Mouse (Mus musculus) hindbrain, embryonic 16.5 days (tissue): ENCODE results near the gene Actr6. TPM values are rescaled to one million over a fixed set of nuclear protein-coding genes. Genes with fewer than 3 reads are reported as not detected.
"Not testable (repeated sequence)": the region's sequence is repeated elsewhere in the genome, so short reads cannot be mapped to it uniquely, and the experiment has no call there.

Experiments
- ATAC-seq: fragments of 200-750 bp; cut with Nextera tagmentation; 2 replicates; pipeline ENCODE4 v1.8.0; 2017; ENCODE audit warnings: moderate TSS enrichment, moderate library complexity
- H3K27ac ChIP-seq: fragments of 300-500 bp; sonication (generic); 2 replicates; pipeline ENCODE4 v1.5.1; 2014; ENCODE audit warnings: low read depth, mild to moderate bottlenecking, control low read depth, low read length, moderate library complexity
- H3K27me3 ChIP-seq: fragments of 300-500 bp; sonication (generic); replicated peaks from 2 replicates; pipeline ENCODE4 v1.6.1; 2014; ENCODE audit warnings: low read length; ENCODE audit not compliant: control insufficient read depth, insufficient read depth
- H3K36me3 ChIP-seq: fragments of 300-500 bp; sonication (generic); 2 replicates; pipeline ENCODE4 v1.6.1; 2014; ENCODE audit warnings: mild to moderate bottlenecking, low read length, moderate library complexity, mixed read lengths; ENCODE audit not compliant: control insufficient read depth, insufficient read depth
- H3K4me1 ChIP-seq: fragments of 300-500 bp; sonication (generic); 2 replicates; pipeline ENCODE4 v1.6.1; 2014; ENCODE audit warnings: low read depth, low read length; ENCODE audit not compliant: control insufficient read depth, insufficient read depth
- H3K4me2 ChIP-seq: fragments of 300-500 bp; sonication (generic); 2 replicates; pipeline ENCODE4 v1.6.1; 2014; ENCODE audit warnings: mild to moderate bottlenecking, low read length, control low read depth, moderate library complexity
- H3K4me3 ChIP-seq: fragments of 300-500 bp; sonication (generic); 2 replicates; pipeline ENCODE4 v1.5.1; 2014; ENCODE audit warnings: mild to moderate bottlenecking, low read length, control low read depth, moderate library complexity
- H3K9ac ChIP-seq: fragments of 300-500 bp; sonication (generic); 2 replicates; pipeline ENCODE4 v1.6.1; 2014; ENCODE audit warnings: low read depth, mild to moderate bottlenecking, control low read depth, low read length, moderate library complexity
- H3K9me3 ChIP-seq: fragments of 300-500 bp; sonication (generic); 2 replicates; pipeline ENCODE4 v1.6.1; 2014; ENCODE audit warnings: mild to moderate bottlenecking, low read length, moderate library complexity; ENCODE audit not compliant: control insufficient read depth
- WGBS: fragments of 180-500 bp; shearing (Covaris S2); extraction: QIAGEN DNeasy Blood & Tissue Kit; methylation state at CpG from one replicate; pipeline ENCODE4 v1.1.7; 2014; 5-methylcytosine and 5-hydroxymethylcytosine counted together
- polyA plus RNA-seq: library from polyadenylated mRNA; unstranded; fragments of >200 nt; fragmentation: Nextera tagmentation; extraction: Ambion mirVana; gene quantifications from 2 replicates; pipeline ENCODE4 v1.2.1, GENCODE M21; 2015

Gene Actr6
- polyA plus RNA-seq, 1 experiment from 2014 or later: 60.1 TPM

DNA sequence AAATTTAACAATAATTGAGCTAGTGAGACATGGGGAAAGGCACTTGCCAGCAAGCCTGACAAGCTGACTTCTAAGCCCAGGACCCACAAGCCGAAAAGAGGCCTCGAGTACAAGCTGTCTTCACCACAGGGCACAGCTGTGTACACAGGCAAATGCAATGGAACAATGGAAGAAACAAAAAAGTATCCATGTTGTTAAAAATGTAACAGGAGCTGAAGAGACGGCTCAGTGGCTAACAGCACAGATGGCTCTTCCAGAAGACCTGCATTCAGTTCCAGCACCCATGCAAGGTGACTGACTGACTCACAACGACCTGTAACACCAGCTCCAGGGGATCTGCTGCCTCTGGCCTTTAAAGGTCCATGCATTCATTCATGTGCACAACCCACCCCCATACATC, 55.5 kb downstream of the Actr6 start:
- Histone ChIP-seq H3K36me3 (no peaks in the 10 kb centered on the region), H3K27ac (no peak overlapping the region), H3K9me3 (no peaks in the 10 kb centered on the region), H3K4me1 (no peaks in the 10 kb centered on the region), H3K9ac (no peak overlapping the region), H3K4me2 (no peak overlapping the region), H3K4me3 (no peak overlapping the region), H3K27me3 (no peaks in the 10 kb centered on the region)
- WGBS: 42% methylated on average over 4 of the region's 4 CpGs
- no peak; the same call in 1 of the 2 replicates for ATAC-seq

DNA sequence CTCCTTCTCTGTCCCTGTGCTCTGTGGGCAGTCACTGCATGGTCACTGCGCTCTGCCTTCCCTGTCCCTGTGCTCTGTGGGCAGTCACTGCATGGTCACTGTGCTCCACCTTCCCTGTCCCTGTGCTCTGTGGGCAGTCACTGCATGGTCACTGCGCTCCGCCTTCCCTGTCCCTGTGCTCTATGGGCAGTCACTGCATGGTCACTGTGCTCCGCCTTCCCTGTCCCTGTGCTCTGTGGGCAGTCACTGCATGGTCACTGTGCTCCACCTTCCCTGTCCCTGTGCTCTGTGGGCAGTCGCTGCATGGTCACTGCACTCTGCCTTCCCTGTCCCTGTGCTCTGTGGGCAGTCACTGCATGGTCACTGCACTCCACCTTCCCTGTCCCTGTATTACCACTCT, 61.7 kb downstream of the Actr6 start:
- H3K9ac ChIP-seq, H3K9me3 ChIP-seq, H3K4me3 ChIP-seq, ATAC-seq, H3K4me1 ChIP-seq, H3K27me3 ChIP-seq, H3K4me2 ChIP-seq, H3K36me3 ChIP-seq, H3K27ac ChIP-seq: not testable (repeated sequence)
- 98% methylated on average over 5 of the region's 5 CpGs for WGBS

DNA sequence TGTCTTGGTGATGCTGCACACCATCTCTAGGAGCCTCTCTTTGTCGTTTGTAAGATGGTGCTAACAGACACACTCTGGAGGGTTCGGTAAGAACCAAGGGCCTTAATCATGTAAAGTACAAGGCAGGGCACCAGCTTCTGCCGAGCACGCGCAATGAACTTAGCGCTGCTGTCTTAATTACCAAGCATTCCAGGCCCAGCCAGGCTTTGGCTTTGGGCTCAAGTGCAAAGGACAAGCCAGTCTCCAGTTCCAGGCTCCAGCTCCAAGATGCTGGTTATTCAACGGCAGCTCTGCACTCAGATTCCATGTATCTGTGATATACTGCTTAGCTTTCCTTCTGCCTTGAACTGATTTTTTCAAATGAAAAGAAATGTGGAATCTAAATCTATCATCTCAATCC, 64.5 kb downstream of the Actr6 start:
- Histone ChIP-seq H3K9ac (no peak overlapping the region), H3K4me2 (no peak overlapping the region), H3K9me3 (no peaks in the 10 kb centered on the region), H3K36me3 (no peaks in the 10 kb centered on the region; the same call in 1 of the 2 replicates), H3K4me3 (no peak overlapping the region), H3K4me1 (no peaks in the 10 kb centered on the region), H3K27me3 (no peaks in the 10 kb centered on the region), H3K27ac (no peak overlapping the region)
- ATAC-seq: no peak
- WGBS: 87% methylated on average over 7 of the region's 7 CpGs

DNA sequence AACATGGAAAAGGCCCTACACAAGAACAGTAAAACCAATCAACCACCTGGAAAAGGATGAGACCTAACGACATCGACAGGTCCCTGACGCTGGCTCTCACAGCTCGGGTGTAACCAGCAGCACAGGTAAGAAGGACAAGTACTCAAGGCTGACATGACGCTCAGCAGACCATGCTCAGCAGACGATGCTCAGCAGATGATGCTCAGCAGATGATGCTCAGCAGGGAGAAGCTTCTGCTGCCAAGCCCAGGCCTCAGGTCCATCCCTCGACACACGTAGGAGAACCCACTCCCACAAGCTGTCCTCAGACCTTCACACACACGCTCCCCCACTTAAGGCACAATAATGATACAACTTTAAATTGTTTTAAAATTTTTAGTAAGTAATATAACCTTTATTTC, 66.4 kb downstream of the Actr6 start:
- H3K27ac ChIP-seq: no peak overlapping the region
- peaks cover 3% of the 10 kb centered on the region; the same call in 1 of the 2 replicates for H3K36me3 ChIP-seq
- H3K9me3 ChIP-seq: no peaks in the 10 kb centered on the region
- no peak overlapping the region for H3K4me3 ChIP-seq
- ATAC-seq: peak; percentile 52
- no peak overlapping the region for H3K9ac ChIP-seq
- H3K4me1 ChIP-seq: no peaks in the 10 kb centered on the region
- 87% methylated on average over 9 of the region's 9 CpGs for WGBS
- no peak overlapping the region for H3K4me2 ChIP-seq
- no peaks in the 10 kb centered on the region for H3K27me3 ChIP-seq

DNA sequence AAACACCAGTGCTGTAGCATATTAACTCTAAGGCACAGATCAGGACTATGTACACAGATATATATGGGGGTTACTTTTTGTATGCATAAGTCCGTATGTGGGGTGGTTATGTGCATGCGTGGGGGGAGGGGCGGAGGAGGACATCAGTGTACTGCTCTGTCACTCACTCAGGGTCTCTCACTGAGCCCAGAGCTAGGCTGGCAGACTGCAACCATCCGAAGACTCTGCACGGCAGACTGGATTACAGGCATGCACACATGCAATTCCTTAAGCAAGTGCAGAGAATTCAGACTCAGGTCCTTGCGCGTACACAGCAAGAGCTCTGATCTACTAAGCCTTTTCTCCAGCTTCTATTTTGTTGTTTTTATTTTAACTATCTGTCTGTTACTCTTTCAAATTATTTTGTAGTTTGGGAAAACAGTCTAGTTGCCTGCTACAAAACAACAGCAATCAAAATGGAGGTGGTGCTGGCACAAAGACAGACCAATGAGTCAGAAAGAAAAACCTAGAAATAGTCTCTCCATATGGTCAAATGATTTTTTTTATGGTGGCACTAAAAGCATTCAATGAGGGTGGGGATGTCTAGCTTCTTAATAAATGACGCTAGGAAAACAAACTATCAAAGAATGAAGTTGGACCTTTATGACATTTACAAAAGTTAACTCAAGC, 67.0 kb downstream of the Actr6 start:
- Histone ChIP-seq H3K4me1 (no peaks in the 10 kb centered on the region), H3K36me3 (peaks cover 3% of the 10 kb centered on the region; the same call in 1 of the 2 replicates), H3K9me3 (no peaks in the 10 kb centered on the region), H3K4me3 (no peak overlapping the region), H3K9ac (no peak overlapping the region), H3K27ac (no peak overlapping the region), H3K4me2 (no peak overlapping the region), H3K27me3 (no peaks in the 10 kb centered on the region)
- no peak for ATAC-seq
- WGBS: 91% methylated on average over 8 of the region's 8 CpGs

Other genes with a start within 250 kb of the Actr6 start
- 0.15 TPM in 1 of 2 replicates, not detected in the other for gene Nr1h4, start 198.7 kb downstream of the Actr6 start, polyA plus RNA-seq
- 3.2 and 4.4 TPM in 2 replicates for gene Slc17a8, start 111.0 kb downstream of the Actr6 start, polyA plus RNA-seq
- 6.9 and 7.0 TPM in 2 replicates for gene Scyl2, start 46.0 kb downstream of the Actr6 start, polyA plus RNA-seq
- gene Uhrf1bp1l, start 12.7 kb upstream of the Actr6 start, polyA plus RNA-seq: 29.9 and 33.8 TPM in 2 replicates
- gene Anks1b, start 141.2 kb upstream of the Actr6 start, polyA plus RNA-seq: 78.3 and 84.2 TPM in 2 replicates